Mouse (Mus musculus): Measurements from ENCODE around the gene Sar1b.

- no peak for TF ChIP-seq CTCF (IDR thresholded peaks at IDR 0.05; ENCODE audit: borderline replicate concordance, extremely low read depth, insufficient read depth, insufficient read length)
- TF ChIP-seq POLR2A (IDR thresholded peaks at IDR 0.05; ENCODE audit: borderline replicate concordance, extremely low read depth, insufficient read depth, insufficient read length, poor library complexity, severe bottlenecking), result no peak
Observed at GRCm38 (mm10) chr11:51800634-51801325, 37.3 kb downstream of the Sar1b start.
